Mouse (Mus musculus) forebrain, embryonic 15.5 days (tissue): ENCODE data around the gene Nudcd3. TPM values are rescaled to one million over a fixed set of nuclear protein-coding genes. Genes with fewer than 3 reads are reported as not detected.

ENCODE experiments used
- ATAC-seq: fragments of 200-750 bp; cut with Nextera tagmentation; replicated peaks from 2 replicates; pipeline ENCODE4 v1.8.0; 2017; ENCODE audit warnings: mild to moderate bottlenecking, moderate TSS enrichment, moderate library complexity
- H3K27ac ChIP-seq: fragments of 300-500 bp; sonication (generic); replicated peaks from 2 replicates; pipeline ENCODE4 v1.5.1; 2015; ENCODE audit warnings: mild to moderate bottlenecking, inconsistent platforms
- H3K27me3 ChIP-seq: fragments of 300-500 bp; sonication (generic); 2 replicates; pipeline ENCODE4 v1.6.1; 2015; ENCODE audit warnings: inconsistent platforms
- H3K36me3 ChIP-seq: fragments of 300-500 bp; sonication (generic); 2 replicates; pipeline ENCODE4 v1.6.1; 2015; ENCODE audit warnings: mild to moderate bottlenecking, inconsistent platforms
- H3K4me1 ChIP-seq: fragments of 300-500 bp; sonication (generic); 2 replicates; pipeline ENCODE4 v1.6.1; 2015; ENCODE audit warnings: inconsistent platforms
- H3K4me2 ChIP-seq: fragments of 300-500 bp; sonication (generic); replicated peaks from 2 replicates; pipeline ENCODE4 v1.6.1; 2015; ENCODE audit warnings: mild to moderate bottlenecking, inconsistent platforms
- H3K4me3 ChIP-seq: fragments of 300-500 bp; sonication (generic); 2 replicates; pipeline ENCODE4 v1.5.1; 2015; ENCODE audit warnings: mild to moderate bottlenecking, inconsistent platforms
- H3K9ac ChIP-seq: fragments of 300-500 bp; sonication (generic); replicated peaks from 2 replicates; pipeline ENCODE4 v1.6.1; 2015; ENCODE audit warnings: mild to moderate bottlenecking, inconsistent platforms
- H3K9me3 ChIP-seq: fragments of 300-500 bp; sonication (generic); 2 replicates; pipeline ENCODE4 v1.6.1; 2016; ENCODE audit warnings: inconsistent platforms
- WGBS: fragments of 180-500 bp; shearing (Covaris S2); methylation state at CpG from one replicate; pipeline ENCODE4 v1.1.7; 2015; ENCODE audit warnings: mixed read lengths; 5-methylcytosine and 5-hydroxymethylcytosine counted together
- polyA plus RNA-seq: library from polyadenylated mRNA; unstranded; fragments of >200 nt; fragmentation: Nextera tagmentation; extraction: Ambion mirVana; gene quantifications from 2 replicates; pipeline ENCODE4 v1.2.1, GENCODE M21; 2015

The Nudcd3 gene
- polyA plus RNA-seq, 1 experiment from 2014 or later = 74.4 TPM

DNA sequence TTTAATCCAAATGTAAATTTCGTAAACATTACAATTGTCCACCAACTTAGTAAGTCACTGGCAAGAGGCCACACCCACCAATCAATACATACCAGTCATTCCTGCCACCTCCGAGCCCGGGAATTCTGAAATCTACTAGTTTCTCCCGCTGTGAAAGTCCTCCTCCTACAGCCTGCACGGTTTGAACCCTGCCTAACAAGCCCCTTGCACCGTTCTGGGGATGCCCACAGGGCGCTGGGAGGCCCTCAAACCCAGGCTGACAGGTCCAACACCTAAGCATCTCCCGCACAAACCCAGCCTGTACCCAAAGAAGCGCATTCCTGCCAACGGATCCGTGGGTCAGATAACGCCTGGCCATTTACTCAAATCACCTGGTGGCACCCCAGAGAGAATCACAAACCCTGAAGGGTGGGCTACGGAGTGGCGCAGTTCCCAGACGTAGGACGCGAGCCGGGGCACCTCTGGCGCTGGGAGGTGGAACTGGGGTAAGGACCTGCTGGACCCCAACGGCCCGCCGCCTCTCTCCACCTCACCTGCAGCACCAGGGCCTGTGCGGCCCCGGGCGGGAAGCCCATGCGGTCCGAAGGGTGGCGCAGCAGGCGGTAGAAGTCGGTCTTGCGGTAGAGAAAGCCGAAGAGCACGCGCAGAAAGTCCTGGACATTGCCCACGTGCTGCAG, 667 bp downstream of the Nudcd3 start, which contains the start of gene A730071L15Rik:
Gene A730071L15Rik, plus strand, starts transcription at position 620 of the 677 bp plus-strand sequence.
- Histone ChIP-seq H3K27me3 (no peaks in the 10 kb centered on the region), H3K4me1 (peaks cover 29% of the 10 kb centered on the region), H3K9me3 (no peaks in the 10 kb centered on the region), H3K4me2 (peak within 1 kb of the TSS; percentile 78), H3K27ac (peak within 1 kb of the TSS; percentile 98), H3K9ac (peak within 1 kb of the TSS; percentile 74), H3K36me3 (no peaks in the 10 kb centered on the region), H3K4me3 (peak within 1 kb of the TSS; percentile 59)
- peak; percentile 61 for ATAC-seq
- WGBS = 2% methylated on average over 35 of the region's 35 CpGs

DNA sequence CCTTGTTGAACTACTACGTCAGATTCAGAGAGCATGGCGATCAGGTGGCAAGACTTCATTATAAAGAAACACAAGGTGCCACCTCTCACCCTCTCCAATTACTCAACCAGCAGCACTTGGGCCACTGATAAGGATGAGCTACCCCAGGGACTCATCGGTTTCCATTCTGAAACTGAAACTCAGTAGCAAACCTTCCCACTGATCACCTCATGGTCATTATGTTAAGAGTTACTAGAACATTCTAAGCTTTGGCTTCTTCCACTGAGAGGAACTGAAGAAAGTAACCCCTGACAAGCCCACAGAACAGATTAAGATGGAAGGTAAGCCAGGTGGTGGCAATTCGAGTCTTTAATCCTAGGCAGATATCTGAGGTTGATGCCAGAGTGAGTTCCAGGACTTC, 1.8 kb downstream of the Nudcd3 start:
- Histone ChIP-seq H3K27ac (no peak overlapping the region), H3K4me1 (peaks cover 29% of the 10 kb centered on the region), H3K9ac (no peak overlapping the region), H3K4me3 (peak overlapping the region; percentile 59), H3K27me3 (no peaks in the 10 kb centered on the region), H3K4me2 (peak overlapping the region; percentile 78), H3K9me3 (no peaks in the 10 kb centered on the region), H3K36me3 (no peaks in the 10 kb centered on the region)
- WGBS = 93% methylated on average over 4 of the region's 4 CpGs
- ATAC-seq = no peak

DNA sequence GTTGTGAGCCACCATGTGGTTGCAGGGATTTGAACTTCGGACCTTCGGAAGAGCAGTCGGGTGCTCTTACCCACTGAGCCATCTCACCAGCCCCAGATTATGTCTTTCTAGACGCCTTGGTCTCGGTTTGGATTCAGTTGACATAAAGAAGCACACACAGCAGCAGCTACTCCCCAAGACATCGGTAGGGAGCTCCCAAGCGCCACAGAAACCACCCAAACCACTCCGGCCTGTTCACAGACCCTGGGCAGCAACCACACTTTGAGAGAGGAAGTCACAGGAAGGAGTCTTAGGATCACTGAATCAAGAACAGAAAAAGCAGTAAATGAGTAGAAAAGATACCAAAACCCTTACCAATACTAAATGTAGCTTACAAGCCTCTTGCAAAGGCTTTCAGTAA, 3.4 kb downstream of the Nudcd3 start:
- 93% methylated on average over 8 of the region's 8 CpGs for WGBS
- Histone ChIP-seq H3K27ac (no peak overlapping the region), H3K4me1 (peaks cover 29% of the 10 kb centered on the region), H3K36me3 (peaks cover 12% of the 10 kb centered on the region; the same call in 1 of the 2 replicates), H3K9me3 (no peaks in the 10 kb centered on the region), H3K4me2 (no peak overlapping the region), H3K9ac (no peak overlapping the region), H3K4me3 (no peak overlapping the region), H3K27me3 (no peaks in the 10 kb centered on the region)
- ATAC-seq = no peak

DNA sequence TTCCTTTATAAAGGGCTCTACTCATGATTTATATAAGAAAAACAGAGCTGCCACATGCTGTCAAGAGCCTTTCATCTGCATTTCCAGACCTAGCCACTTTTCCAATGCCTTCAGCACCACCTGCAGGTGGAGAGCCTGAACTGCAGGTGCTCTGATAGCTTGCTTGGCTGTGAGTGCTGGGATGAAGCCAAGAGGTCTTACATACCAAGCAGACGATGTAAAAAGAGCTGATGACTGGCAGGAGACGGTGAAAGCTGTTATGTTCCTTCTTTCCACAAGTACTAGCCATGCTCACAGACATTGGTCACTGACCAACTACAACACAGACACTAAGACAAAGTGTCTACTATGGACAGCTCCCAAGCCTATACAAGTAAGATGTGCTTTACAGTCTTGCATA, 12.3 kb downstream of the Nudcd3 start:
- peaks cover 31% of the 10 kb centered on the region for H3K4me1 ChIP-seq
- H3K4me3 ChIP-seq = no peak overlapping the region
- H3K9me3 ChIP-seq = no peaks in the 10 kb centered on the region
- H3K4me2 ChIP-seq = no peak overlapping the region
- peaks cover 16% of the 10 kb centered on the region; the same call in 1 of the 2 replicates for H3K36me3 ChIP-seq
- 1% methylated on average over 2 of the region's 2 CpGs for WGBS
- peak; percentile 69 for ATAC-seq
- H3K9ac ChIP-seq = no peak overlapping the region
- H3K27ac ChIP-seq = peak overlapping the region; percentile 58
- H3K27me3 ChIP-seq = no peaks in the 10 kb centered on the region

DNA sequence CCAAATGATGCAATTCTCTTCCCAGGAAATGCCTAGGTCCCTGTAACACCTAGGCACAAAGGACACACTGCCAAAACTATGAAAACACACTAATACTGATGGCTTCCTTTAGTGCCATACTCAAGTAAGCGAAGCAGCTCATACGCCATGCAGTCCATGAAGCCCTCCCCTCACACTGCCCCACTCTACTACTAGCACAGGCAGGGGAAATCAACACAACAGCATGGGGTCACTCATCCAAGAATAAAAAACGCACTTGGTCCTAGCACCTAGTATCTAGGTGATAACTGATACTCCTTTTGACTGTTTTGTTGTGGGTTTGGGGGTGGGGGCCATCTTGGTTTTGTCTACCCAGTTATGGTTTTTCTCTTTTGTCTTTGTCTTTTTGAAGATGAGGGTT, 12.8 kb downstream of the Nudcd3 start:
- Histone ChIP-seq H3K9me3 (no peaks in the 10 kb centered on the region), H3K36me3 (peaks cover 11% of the 10 kb centered on the region; the same call in 1 of the 2 replicates), H3K4me1 (peaks cover 34% of the 10 kb centered on the region), H3K4me3 (no peak overlapping the region), H3K27ac (peak overlapping the region; percentile 58), H3K9ac (no peak overlapping the region), H3K27me3 (no peaks in the 10 kb centered on the region), H3K4me2 (no peak overlapping the region)
- WGBS = 83% methylated on average over 3 of the region's 3 CpGs
- ATAC-seq = peak; percentile 47; the same call in 1 of the 2 replicates

DNA sequence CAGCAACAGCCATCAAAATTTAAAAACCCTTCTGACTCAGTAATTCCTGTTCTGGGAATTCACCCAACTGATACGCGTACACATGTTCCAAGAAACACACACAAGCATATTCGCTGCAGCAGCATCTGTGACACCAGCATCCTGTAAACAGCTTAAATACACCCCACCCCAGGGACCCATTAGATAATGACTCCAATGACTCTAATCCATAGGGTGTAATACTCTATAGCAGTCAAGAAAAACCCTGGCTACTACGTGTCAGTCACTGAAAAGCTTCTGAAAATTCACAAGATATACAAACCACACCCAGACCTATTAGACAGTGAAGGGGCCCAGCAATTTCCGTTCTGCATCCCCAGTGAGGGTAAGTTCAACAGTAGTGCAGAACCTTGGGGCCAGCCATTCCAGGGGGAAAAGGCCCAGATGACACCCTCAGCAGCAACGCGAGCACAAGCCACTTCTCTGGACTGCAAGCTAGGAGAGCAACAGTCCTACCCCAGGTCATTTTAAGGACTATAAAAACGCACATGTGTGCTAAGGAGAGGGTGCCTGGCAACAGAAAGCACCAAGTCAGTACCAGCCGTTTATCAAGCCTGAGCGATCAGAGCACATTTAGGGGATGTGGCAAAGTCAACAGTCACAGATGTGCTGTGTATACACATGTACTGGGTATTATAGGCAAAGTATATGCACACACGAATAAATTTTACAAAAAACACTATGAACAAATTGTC, 15.8 kb downstream of the Nudcd3 start:
- 69% methylated on average over 11 of the region's 11 CpGs for WGBS
- H3K4me2 ChIP-seq = no peak overlapping the region
- H3K36me3 ChIP-seq = peaks cover under 1% of the 10 kb centered on the region; the same call in 1 of the 2 replicates
- no peak overlapping the region for H3K9ac ChIP-seq
- H3K27ac ChIP-seq = peak overlapping the region; percentile 72
- no peak for ATAC-seq
- peaks cover 36% of the 10 kb centered on the region for H3K4me1 ChIP-seq
- no peaks in the 10 kb centered on the region for H3K27me3 ChIP-seq
- H3K9me3 ChIP-seq = no peaks in the 10 kb centered on the region
- no peak overlapping the region for H3K4me3 ChIP-seq

DNA sequence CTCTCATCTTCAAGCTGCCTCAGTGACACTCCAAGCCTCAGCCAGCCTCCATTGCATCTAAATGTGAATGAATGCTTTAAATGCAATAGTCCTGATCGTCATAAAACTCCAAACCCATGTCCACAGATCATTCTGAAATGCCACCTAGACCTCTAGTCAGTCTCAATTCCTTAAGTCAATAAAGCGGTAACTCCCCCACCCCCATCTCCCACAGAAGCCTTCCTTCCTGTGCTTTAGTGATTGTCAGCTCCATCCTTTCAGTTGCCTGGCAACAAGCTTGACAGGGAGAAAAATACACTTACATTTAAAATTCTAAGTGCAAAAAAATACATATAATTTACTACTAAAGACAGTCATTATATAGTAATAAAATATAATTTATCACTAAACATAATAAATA, 17.0 kb downstream of the Nudcd3 start:
- peak overlapping the region; percentile 68 for H3K27ac ChIP-seq
- H3K36me3 ChIP-seq = no peaks in the 10 kb centered on the region
- H3K4me3 ChIP-seq = no peak overlapping the region
- no peak overlapping the region; the same call in 1 of the 2 replicates for H3K4me2 ChIP-seq
- no peaks in the 10 kb centered on the region for H3K9me3 ChIP-seq
- peaks cover 44% of the 10 kb centered on the region for H3K4me1 ChIP-seq
- WGBS = 72% methylated on average over 2 of the region's 2 CpGs
- no peak overlapping the region for H3K9ac ChIP-seq
- H3K27me3 ChIP-seq = no peaks in the 10 kb centered on the region
- ATAC-seq = no peak

DNA sequence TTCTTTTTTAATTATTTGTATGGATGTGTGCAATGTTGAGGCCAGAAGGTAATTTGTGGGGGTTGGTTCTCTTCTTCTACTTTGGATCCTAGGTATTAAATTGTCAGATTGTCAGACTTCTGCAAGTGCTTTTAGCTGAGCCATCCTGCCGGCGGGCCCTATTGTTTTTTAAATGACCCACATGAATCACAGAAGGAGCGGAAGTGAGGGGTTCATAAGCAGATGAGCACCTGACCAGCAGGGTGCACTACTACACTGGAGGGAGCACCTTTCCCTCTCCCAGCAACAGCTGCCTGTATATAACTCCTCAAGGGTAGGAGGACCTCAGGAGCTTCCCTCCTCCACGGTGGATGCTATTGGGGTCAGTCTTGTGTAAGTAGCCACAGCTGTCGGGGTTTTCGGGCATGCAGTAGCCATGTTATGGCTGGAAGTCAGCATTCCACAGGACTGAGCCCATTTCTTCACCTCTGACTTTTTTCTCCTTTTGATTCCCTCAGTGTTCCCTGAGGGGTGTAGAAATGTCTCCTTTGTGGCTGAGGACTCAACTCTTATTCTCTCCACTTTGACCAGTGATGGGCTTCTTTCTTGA, 19.3 kb downstream of the Nudcd3 start:
- no peaks in the 10 kb centered on the region for H3K27me3 ChIP-seq
- H3K9me3 ChIP-seq = no peaks in the 10 kb centered on the region
- H3K4me2 ChIP-seq = no peak overlapping the region
- WGBS = 62% methylated on average over 6 of the region's 6 CpGs
- ATAC-seq = no peak
- H3K36me3 ChIP-seq = no peaks in the 10 kb centered on the region
- H3K4me3 ChIP-seq = no peak overlapping the region
- H3K9ac ChIP-seq = no peak overlapping the region
- no peak overlapping the region for H3K27ac ChIP-seq
- H3K4me1 ChIP-seq = peaks cover 39% of the 10 kb centered on the region

DNA sequence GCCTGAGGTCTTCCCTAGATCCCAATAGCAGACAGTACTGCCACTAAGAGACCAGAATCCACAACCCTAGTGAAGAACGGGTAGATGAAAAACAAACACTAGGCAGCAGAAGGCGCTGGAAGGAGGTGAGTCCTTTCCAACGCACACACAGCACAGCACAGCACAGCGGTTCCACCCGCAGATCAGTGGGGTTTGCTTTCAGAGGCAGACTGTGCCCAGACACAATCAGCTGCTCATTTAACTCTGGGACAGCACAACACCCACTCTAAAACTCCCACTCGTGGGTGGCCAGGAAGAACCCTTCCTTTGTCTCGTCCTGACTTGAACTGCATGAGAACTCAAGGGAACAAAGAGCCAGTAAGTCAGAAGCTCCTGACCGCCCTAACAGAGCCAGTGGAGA, 21.0 kb downstream of the Nudcd3 start:
- H3K9me3 ChIP-seq = no peaks in the 10 kb centered on the region
- peaks cover 29% of the 10 kb centered on the region for H3K4me1 ChIP-seq
- no peak overlapping the region for H3K9ac ChIP-seq
- H3K27me3 ChIP-seq = no peaks in the 10 kb centered on the region
- H3K4me3 ChIP-seq = no peak overlapping the region
- ATAC-seq = no peak
- H3K4me2 ChIP-seq = no peak overlapping the region
- H3K36me3 ChIP-seq = no peaks in the 10 kb centered on the region
- WGBS = 14% methylated on average over 8 of the region's 8 CpGs
- no peak overlapping the region for H3K27ac ChIP-seq

DNA sequence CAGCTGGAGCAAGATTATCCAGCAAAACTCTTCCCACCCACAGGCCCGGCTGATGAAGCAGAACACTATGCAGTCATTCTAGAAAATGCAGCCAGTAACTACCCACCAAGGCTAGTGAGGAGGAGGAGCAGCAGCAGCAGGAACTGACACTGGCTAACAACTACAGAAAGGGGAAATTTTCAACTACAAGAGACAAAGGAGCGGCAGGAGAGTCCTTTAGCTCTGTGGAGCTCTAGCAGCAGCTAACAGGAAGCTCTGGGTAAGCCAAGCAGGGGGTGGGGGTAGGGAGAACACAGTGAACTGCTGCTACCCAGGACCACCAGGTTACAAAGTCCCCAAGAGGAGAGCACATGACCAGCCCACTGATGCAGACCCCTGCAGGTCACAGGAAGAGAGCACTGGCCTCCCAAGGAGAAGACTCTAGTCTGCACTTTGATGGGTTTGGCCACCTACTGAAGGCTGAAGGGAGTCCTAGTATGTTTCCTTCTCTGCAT, 21.5 kb downstream of the Nudcd3 start:
- Histone ChIP-seq H3K27me3 (no peaks in the 10 kb centered on the region), H3K4me2 (no peak overlapping the region), H3K9ac (no peak overlapping the region), H3K36me3 (no peaks in the 10 kb centered on the region), H3K4me1 (peaks cover 24% of the 10 kb centered on the region), H3K4me3 (no peak overlapping the region), H3K9me3 (no peaks in the 10 kb centered on the region), H3K27ac (no peak overlapping the region)
- WGBS = 12% methylated on average over 2 of the region's 2 CpGs
- no peak for ATAC-seq

DNA sequence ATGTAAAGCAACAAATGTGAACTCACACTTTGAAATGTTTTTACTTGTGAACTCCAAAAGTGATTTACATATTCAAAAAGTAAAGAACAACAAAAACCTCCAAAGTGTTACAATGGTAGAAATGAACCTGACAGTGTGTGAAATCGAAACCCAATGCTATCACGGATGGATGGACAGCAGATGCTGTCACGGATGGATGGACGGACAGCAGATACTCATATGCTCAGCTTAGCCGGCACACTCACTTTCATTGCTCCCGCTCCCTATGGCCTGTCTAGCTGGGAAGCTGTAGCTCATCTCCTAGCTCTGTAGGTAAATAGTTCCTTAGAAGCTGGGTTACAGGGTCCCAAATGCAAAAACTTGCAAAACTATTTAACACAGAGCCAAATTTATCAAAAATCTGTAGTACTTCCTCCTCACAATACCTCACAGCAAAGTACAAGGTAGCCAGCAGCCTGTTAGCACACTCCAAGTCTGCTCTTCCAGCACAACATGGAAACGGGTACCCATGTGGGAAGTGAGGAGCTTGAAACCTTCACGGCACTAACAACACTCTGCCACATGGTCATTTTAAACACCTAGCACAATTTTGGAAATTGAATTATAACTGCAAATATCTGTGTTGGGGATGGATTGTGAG, 22.3 kb downstream of the Nudcd3 start:
- no peak overlapping the region for H3K9ac ChIP-seq
- H3K4me3 ChIP-seq = no peak overlapping the region
- H3K9me3 ChIP-seq = no peaks in the 10 kb centered on the region
- no peak overlapping the region for H3K4me2 ChIP-seq
- H3K4me1 ChIP-seq = peaks cover 20% of the 10 kb centered on the region
- WGBS = 51% methylated on average over 8 of the region's 8 CpGs
- no peak overlapping the region for H3K27ac ChIP-seq
- no peaks in the 10 kb centered on the region for H3K27me3 ChIP-seq
- no peaks in the 10 kb centered on the region for H3K36me3 ChIP-seq
- no peak for ATAC-seq

DNA sequence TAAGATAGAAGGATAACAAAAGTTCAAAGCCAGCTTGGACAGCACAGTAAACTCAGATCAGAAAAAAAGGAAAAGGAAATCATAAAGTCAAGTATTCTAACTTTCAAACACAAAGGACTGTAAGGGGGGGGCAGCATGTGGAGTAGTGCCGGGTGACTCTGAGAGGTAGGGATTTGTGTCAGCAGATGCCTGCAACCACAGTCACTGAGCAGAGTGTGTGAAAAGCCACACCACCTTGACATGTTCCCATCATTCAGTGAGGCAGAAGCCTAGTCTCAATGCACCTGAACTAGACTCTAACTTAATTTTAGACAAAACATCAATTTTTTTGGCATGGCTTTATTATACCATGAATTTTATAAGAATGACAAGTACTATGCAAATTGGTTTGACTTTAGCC, 24.7 kb downstream of the Nudcd3 start:
- H3K27ac ChIP-seq = no peak overlapping the region
- H3K27me3 ChIP-seq = no peaks in the 10 kb centered on the region
- WGBS = 79% methylated on average over 1 of the region's 1 CpGs
- H3K4me3 ChIP-seq = no peak overlapping the region
- no peak overlapping the region for H3K9ac ChIP-seq
- no peak for ATAC-seq
- peaks cover 15% of the 10 kb centered on the region for H3K4me1 ChIP-seq
- H3K36me3 ChIP-seq = no peaks in the 10 kb centered on the region
- H3K4me2 ChIP-seq = no peak overlapping the region
- H3K9me3 ChIP-seq = no peaks in the 10 kb centered on the region
